Mouse (Mus musculus): ENCODE data around the gene Map2k7. TPM values are rescaled to one million over a fixed set of nuclear protein-coding genes. Genes with fewer than 3 reads are reported as not detected.

Map2k7 gene
- 10 to 100 TPM; 79.7 to 80.8 TPM for total RNA-seq (2021)

DNA sequence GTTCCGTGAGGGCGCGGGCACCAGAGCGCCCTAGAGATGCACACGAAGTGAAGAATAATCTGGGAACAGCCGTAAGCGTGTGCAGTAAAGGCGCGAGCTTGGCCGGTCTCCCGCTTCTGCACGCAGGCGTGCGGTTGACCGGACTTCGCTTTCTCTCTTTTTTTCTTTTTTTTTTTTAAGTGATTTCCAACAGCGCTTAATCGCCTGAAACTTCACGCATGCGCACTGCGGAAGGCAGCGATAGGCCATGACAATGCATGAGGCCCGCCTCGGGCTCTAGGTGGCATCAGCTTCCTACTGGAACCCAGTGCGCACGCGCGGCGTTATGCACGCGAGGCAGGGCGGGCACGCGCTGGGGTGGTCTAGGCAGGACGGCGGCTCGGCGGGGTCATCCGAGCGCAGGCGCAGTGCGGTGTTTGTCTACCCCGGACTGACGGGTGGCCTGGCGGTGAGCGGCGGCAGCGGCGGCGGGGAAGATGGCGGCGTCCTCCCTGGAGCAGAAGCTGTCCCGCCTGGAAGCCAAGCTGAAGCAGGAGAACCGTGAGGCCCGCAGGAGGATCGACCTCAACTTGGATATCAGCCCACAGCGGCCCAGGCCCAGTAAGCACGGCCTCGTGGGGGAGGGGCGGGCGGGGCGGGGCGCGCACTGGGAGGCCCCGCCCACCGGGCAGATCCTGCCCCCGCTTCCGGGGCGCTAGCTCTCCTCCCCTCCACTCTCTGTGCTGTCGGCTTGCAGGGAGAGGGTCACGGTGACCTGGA, at the start of gene Map2k7, which contains the start of gene Gm49320:
Gene Map2k7, plus strand, starts transcription at position 307 of the 759 bp plus-strand sequence.
Gene Gm49320, plus strand, starts transcription at position 432 of the 759 bp plus-strand sequence.
- intact Hi-C loops (cut with DNase I) = loop anchor here (2.0 kb wide), 1 partner anchor 14 kb away; the partner anchor contains the start of gene Snapc2

DNA sequence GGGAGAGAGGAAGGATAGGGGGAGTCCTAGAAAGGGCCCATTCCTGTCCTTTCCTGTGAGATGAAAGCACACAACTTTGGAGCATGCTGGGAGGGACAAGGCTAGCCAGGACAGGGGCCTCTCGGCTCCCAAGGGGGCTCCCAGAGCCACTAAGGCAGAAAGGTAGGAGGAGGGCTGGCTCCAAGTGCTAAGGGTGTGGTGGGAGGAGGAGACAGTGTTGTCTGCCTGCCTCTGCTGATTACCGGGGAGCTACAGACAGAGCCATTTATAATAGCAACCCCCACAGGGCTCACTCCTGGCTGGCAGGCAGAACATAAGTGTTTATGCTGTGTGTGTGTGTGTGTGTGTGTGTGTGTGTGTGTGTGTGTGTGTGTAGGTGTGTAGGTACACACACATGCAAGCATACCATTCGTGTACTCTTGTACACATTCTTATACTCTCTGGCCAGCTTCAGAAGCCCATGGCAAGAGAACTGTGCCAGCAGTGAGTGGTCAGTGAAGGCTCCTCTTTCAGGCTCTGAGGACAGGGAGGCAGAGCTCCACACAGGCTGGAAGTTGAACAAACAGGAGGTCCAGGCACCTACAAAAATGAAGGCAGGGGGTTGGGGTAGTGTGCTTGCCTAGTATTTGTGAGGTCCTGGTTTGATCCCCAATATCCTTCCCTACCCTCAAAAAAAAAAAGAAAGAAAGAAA, 49.4 kb upstream of the Map2k7 start:
- DNase-seq = no peak
- intact Hi-C loops (cut with DNase I) = no loop called here

More for the DNA sequence above, at the start of gene Map2k7, which contains the start of gene Gm49320:
- DNase-seq = peak; percentile 99 to 100

DNA sequence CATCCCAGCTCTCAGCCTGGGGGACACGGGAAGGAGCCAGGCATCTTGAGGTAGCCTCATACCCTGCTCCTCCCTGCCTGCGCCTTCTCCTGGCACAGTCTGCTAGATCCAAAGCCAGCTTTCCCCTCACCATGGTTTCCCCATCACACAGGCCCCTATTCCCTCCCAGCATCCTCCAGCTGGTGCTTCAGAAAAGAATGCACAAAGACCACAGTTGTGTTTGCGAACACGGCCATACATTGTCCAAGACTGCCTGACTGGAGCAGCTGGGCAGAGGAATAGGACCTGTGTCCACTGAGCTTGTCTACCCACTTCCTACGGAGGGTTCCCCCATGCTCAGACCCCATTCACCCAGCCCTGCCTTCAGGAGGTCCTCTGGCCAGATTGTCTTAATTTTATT, 46.2 kb upstream of the Map2k7 start:
- intact Hi-C loops (cut with DNase I) = loop anchor here (5.0 kb wide), 3 partner anchors 65 to 180 kb away; partner anchors contain the start of gene Ctxn1
- no peak for DNase-seq

DNA sequence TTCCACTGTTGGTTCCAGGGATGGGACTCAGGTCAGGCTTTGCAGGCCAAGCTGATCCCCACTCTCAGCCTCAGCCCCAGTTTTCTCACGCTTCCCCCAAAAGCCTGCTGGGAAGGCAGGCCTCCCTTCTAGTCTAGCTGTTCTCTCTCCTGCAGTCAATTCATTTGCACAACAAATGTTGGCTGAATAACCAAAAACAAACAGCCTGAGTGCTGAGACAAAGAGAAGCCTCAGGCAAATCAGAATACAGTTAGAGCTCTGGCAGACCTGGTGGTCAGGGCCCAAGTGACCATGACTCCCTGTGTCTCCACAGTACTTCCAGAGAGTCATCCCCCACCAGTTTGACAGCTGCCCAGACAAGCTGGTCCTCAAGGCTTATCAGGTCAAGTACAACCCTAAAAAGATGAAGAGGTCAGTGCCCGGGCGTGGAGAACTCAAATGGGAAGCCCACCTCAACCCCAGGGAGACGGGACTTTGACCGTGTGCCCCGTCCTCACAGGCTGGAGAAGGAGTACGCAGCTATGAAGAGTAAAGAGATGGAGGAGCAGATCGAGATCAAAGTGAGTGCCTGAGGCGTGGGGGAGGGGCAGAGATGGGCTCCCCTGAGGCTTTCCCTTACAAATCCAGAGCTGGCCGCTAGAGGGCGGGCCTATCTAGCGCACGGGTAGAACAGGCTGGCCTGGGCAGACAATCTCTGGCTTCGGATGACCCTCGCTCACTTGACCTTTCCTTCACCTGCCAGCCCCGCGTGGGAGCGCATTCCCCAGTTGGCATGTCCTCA, 45.5 kb upstream of the Map2k7 start:
- peak; percentile 83 to 88 for DNase-seq
- intact Hi-C loops (cut with DNase I) = loop anchor here (5.0 kb wide), 3 partner anchors 64 to 179 kb away; partner anchors contain the start of gene Ctxn1

DNA sequence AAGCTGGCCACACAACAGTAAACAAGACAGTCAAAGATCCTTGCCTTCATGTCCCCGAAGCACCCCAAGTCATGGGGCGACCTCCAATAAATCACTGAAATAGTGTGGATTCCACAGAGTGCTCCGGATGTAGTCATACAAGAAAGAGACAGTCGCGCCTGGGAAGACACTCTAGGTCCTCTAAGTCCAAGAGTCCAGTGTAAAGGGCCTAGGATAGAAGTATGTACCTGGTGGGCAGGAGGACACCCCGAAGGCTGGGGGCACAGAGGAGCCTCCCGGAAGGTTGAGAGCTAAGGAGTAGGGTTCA, 45.0 kb upstream of the Map2k7 start:
- DNase-seq = no peak
- intact Hi-C loops (cut with DNase I) = loop anchor here (5.0 kb wide), 3 partner anchors 64 to 179 kb away; partner anchors contain the start of gene Ctxn1

DNA sequence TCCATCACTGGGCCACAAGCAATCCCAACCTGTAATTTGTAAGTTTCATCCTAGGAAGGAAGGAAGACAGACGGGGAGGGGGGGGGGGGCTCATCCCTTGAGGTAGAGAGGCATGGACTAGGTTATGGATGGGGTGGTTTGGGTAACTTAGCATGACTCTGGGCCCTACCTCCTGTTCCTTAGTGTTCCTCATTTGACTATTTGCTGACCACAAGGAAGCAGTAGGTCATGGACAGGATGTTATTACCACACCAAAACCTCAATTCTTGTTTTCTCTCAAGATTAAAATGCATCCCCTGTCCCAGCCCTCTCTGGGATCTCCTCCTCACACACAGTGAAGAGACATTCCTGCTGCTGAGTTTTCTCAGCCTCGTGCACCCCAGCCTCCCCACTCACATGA, 37.2 kb upstream of the Map2k7 start:
- intact Hi-C loops (cut with DNase I) = no loop called here
- DNase-seq = no peak

DNA sequence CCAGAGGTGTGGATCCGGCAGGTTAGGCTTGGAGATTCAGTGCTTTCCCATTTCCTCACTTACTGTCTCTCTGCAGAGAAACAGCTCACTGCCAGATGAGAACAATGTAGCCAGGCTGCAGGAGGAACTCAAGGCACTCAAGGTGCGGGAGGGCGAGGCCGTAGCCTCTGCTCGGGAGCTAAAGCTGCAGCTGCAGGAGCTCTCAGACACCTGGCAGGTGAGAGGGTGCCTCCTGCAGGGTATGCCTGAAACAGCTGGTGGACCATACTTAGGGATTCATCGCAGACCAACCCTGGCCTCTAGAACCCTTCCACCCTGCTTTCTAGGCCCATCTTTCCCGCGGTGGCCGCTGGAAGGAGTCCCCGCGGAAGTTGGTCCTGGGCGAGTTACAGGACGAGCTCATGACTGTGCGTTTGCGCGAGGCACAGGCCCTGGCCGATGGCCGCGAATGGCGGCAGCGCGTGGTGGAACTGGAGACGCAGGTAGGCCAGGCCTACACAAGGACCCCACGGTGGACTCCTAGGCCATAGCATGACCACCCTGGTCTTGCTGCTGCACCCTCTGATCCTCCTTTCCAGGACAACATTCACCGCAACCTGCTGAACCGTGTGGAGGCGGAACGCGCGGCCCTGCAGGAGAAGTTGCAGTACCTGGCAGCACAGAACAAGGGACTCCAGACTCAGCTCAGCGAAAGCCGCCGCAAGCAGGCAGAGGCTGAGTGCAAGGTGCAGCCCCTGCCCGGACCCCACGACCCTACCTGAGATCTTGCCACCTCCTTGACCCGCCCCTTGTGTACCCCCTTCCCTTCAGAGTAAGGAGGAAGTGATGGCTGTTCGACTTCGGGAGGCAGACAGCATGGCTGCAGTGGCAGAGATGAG, 33.1 kb upstream of the Map2k7 start:
- intact Hi-C loops (cut with DNase I) = no loop called here
- DNase-seq = no peak

DNA sequence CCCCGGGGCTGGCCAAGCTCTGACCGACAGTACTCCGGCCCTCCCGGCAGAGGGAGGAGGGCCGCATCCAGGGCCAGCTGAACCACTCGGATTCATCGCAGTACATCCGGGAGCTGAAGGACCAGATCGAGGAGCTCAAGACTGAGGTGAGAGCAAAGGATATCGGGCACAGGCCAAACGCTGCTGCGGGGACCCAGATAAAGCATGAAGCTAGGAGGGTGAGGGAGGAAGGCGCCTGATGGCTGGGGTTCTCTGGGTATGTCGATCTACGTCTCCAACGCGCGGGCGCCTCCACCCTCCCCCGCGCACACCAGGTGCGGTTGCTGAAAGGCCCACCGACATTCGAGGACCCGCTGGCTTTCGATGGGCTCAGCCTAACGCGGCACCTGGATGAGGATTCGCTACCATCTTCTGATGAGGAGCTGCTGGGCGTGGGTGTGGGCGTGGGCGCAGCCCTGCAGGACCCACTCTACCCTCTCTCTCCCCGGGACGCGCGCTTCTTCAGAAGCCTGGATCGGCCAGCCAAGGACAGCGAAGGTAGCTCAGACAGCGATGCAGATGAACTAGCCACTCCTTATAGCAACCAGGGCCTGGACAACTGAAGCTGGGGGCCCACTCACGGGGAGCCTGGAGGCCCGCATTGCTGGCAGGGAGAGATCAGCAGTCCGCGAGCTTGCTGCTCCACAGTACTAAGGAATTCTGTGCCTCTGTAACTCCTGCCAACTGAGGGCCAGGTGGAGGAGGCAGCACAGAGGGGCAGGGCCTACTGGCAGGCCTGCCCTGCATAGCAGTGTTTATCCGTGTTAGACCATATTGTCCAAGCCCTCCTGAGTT, 32.1 kb upstream of the Map2k7 start:
- DNase-seq = no peak
- intact Hi-C loops (cut with DNase I) = no loop called here

DNA sequence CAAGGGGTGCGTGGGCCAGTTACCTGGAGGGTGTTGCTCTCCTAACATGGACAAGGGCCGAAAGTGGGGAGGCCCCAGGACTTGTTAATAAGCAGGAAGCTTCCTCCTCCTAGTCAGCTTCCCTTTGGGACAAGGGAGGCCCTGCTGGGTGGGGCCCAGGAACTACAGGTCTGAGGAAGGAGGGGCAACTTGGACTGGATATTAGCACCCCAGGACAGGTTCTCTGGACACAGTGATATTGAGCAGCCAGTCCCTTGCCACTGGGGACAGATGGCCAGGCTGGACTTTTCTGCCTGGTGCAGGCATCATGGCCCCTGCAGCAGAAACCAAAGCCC, 31.6 kb upstream of the Map2k7 start:
- DNase-seq = no peak
- intact Hi-C loops (cut with DNase I) = no loop called here

DNA sequence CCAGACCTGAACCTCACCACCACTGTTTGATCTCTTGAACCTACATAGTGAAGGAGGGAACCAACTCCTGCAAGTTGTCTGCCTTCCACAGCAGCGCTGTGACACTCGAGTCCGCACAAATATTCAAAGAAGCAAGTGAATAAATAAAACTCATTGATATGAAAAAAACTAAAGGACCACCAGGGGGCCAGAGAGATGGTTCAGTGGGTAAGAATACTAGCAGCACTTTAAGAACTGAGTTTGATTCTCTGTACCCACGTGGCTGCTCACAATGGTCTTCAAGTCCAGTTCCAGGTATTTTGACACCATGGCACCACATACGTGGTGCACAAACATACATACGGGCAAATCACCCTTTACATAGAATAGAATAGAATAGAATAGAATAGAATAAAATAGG, 27.4 kb upstream of the Map2k7 start:
- intact Hi-C loops (cut with DNase I) = no loop called here
- DNase-seq = no peak

DNA sequence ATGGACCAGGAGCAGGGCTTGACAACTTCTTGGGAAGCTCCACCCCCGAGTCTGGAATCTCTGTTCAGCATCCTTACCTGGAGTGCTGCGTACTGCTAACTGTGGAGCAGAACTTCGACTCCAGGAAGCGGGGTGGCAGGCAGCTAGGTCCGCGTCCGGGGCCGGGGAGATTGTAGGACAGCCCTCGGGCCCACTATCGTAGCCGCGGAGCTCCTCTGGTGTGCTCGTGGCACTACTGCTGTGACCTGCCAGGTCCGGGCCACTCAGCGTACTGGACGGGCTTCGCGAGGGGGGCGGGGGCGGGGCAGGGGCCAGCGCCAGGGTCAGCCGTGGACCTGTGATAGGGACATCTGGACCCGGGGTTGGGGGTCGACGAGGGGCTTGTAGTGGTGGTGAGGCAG, 25.7 kb upstream of the Map2k7 start:
- intact Hi-C loops (cut with DNase I) = no loop called here
- no peak for DNase-seq

DNA sequence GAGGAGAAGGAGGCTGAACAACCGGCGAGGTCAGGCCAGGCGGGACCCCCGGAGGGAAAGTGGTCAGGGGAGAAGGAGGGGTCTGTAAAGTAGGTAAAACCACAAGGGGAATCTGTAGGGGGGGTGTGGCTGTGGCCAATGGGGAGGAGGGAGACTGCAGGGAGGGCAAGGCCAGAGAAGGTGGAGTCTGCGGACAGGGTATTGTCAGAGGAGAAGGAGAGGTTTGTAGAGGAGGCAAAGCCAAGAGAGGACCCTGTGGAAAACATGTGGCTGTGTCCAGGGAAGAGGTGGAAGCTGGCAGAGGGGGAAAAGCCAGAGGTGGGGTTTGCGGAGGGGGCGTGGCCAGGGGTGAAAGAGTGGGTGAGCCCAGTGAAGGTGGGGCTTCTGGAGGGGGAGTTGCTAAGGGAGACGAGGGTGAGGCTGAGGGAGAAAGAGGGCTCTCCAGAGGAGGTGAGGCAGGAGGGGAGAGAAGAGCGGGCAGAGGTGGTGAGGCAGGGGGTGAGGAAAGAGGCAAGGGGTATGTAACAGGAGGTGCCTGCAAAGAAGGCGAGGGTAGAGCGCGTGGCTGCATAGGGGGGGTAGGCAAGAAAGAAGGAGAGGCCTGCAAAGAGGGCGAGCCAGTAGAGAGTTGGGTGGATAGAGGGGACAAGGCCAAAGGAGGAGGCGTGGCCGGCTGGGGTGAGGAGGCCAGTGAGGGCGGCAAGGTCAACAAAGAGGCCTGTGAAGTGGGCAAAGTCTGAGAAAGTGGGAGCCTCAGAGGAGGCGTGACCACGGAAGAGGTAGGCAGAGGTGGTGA, 25.1 kb upstream of the Map2k7 start:
- intact Hi-C loops (cut with DNase I) = no loop called here
- peak; percentile 29 to 42 for DNase-seq

DNA sequence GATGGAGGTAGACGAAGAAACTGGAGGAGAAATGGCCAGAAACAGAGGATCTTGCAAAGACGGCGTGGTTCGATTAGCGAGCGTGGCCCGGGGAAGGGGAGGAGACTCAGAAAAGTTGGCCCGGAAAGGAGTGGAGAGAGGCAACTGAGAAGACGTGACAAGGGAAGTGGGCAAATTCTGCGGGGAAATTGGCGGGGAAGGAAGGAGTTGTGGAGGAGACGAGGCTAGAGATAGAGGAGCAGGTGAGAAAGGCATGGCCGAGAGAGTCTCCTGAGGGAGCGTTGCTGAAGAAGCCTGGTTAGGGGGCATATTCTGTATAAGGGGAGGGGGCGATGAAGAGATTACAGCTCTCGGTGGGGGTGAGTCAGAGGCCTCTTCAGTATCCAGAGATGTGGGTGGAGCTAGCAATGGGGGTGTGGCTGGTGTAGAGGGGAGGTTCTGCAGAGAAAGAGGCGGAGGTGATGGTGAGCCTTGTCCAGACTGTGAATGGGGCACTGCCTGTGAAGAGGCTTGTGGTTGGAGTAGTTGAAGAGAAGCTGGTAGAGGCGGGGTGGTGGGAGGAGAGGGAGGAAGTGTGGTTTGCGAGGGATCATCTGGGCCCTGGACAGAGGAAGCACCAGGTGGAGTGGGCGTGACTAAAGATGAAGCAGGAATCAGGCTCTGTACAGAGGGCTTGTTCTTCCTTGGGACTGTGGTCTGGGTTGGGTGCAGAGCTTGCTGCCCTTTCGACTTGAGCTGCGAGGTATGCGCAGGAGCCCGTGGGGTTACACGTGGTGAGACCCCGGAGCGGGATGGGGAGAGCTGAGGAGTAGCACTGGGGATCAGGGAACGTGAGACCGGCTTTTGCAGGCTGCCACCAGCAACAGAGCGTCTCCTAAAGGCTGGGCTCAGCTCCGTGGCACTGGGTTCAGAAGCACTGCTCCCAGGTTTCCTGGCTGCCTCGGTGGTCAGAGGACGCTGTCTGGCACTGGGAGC, 24.2 kb upstream of the Map2k7 start:
- intact Hi-C loops (cut with DNase I) = no loop called here
- peak; percentile 17 to 23 for DNase-seq

DNA sequence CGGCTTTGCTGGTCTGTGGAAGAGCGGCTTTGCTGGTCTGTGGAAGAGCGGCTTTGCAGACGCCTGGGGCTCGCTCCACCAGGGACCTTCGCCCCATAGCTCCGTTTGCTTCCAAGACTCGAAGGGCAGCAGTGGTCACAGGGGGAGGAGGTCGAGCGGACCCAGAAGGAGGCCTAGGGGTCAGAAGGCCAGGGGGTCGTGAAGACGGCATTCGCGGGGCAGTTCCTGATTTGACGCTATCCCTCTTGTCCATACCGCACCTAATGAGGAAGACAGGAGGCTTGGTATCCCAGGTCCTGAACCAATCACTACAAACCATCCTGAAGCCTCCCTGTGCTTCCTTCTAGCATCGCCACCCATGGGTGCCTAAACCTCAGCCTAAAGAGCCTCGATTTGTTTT, 22.2 kb upstream of the Map2k7 start:
- no peak for DNase-seq
- intact Hi-C loops (cut with DNase I) = no loop called here

DNA sequence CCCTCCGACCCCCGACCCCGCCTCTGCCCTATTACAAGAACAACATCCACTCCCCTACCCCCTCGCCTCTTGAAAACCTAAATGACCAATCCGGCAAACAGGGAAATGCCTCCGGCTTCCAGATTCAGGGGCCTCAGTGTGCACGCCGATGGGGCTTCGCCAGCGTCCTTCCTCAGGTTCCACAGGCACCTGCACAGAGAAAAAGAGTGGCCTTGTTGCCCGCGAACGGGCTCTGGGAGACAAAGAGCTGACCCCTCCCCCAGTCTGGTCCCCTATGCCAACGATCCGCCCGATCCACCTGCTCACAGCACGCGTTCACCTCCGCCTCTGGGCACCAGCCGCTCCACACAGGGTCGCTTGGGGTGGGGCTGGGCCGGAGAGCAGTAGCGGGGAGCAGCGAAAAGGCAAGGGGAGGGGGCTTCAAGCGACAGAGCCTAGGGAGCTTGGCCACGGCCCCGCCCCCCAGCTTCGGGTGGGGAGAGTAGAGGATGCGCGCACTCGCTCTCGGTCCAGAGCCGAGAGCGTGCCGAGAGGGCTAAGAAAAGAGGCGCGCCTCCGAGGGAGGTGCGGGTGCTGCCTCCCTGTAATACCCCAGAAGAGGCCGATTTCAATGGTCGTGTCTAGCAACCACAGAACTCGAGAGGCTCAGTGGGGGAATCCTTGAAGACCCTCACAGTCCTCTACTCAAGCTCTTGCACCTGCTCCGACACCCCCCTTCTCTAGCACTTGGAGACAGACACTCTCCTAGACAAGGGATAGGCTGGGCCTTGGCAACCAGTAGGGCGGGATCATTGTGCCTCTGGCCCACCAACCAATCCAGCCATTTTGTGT, 21.5 kb upstream of the Map2k7 start, which contains the start of gene Prr36:
Gene Prr36, minus strand, starts transcription at position 669 of the 831 bp plus-strand sequence.
- intact Hi-C loops (cut with DNase I) = no loop called here
- DNase-seq = no peak

DNA sequence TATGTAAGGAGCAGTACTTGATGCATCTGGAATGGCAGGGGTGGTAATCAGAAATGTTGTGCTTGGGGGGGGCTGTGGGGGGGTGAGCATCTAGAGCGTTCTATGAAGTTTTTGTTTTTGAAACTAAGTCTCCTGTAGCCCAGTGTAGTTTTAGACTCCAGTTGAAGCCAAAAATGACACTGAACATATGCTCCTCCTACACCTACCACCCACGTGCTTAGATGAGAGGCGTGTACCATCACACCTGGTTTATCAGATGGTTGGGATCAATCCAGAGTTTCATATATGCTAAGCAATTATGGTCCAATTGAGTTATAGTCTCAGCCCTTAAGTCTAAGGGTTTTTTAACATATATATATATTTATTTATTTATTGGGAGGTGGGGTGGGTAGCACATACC, 18.9 kb upstream of the Map2k7 start:
- no peak for DNase-seq
- intact Hi-C loops (cut with DNase I) = no loop called here

Measured in heart, postnatal 36 days (tissue).